Mouse (Mus musculus) neural tube, embryonic 15.5 days (tissue): ENCODE results near the gene Eno3. TPM values are rescaled to one million over a fixed set of nuclear protein-coding genes. Genes with fewer than 3 reads are reported as not detected.

Source experiments
- ATAC-seq: fragments of 200-750 bp; cut with Nextera tagmentation; 2 replicates; pipeline ENCODE4 v1.8.0; 2017; ENCODE audit warnings: mild to moderate bottlenecking, moderate TSS enrichment, moderate library complexity; ENCODE audit not compliant: low FRiP score
- H3K27ac ChIP-seq: fragments of 300-500 bp; sonication (generic); replicated peaks from 2 replicates; pipeline ENCODE4 v1.5.1; 2015; ENCODE audit warnings: mild to moderate bottlenecking, inconsistent platforms
- H3K27me3 ChIP-seq: fragments of 300-500 bp; sonication (generic); replicated peaks from 2 replicates; pipeline ENCODE4 v1.6.1; 2015; ENCODE audit warnings: inconsistent platforms
- H3K36me3 ChIP-seq: fragments of 300-500 bp; sonication (generic); 2 replicates; pipeline ENCODE4 v1.6.1; 2015; ENCODE audit warnings: inconsistent platforms
- H3K4me1 ChIP-seq: fragments of 300-500 bp; sonication (generic); 2 replicates; pipeline ENCODE4 v1.6.1; 2015; ENCODE audit warnings: inconsistent platforms
- H3K4me2 ChIP-seq: fragments of 300-500 bp; sonication (generic); 2 replicates; pipeline ENCODE4 v1.6.1; 2015; ENCODE audit warnings: inconsistent platforms, mild to moderate bottlenecking, moderate library complexity
- H3K4me3 ChIP-seq: fragments of 300-500 bp; sonication (generic); replicated peaks from 2 replicates; pipeline ENCODE4 v1.5.1; 2015; ENCODE audit warnings: mild to moderate bottlenecking, inconsistent platforms
- H3K9ac ChIP-seq: fragments of 300-500 bp; sonication (generic); replicated peaks from 2 replicates; pipeline ENCODE4 v1.6.1; 2015; ENCODE audit warnings: mild to moderate bottlenecking, inconsistent platforms
- H3K9me3 ChIP-seq: fragments of 300-500 bp; sonication (generic); replicated peaks from 2 replicates; pipeline ENCODE4 v1.6.1; 2016; ENCODE audit warnings: inconsistent platforms
- WGBS: fragments of 180-500 bp; shearing (Covaris S2); methylation state at CpG from one replicate; pipeline ENCODE4 v1.1.7; 2015; ENCODE audit warnings: mixed read lengths; 5-methylcytosine and 5-hydroxymethylcytosine counted together
- polyA plus RNA-seq: library from polyadenylated mRNA; unstranded; fragments of >200 nt; fragmentation: Nextera tagmentation; extraction: Ambion mirVana; gene quantifications from 2 replicates; pipeline ENCODE4 v1.2.1, GENCODE M21; 2015

Gene Eno3
- polyA plus RNA-seq, 1 experiment from 2014 or later = 17.5 TPM

DNA sequence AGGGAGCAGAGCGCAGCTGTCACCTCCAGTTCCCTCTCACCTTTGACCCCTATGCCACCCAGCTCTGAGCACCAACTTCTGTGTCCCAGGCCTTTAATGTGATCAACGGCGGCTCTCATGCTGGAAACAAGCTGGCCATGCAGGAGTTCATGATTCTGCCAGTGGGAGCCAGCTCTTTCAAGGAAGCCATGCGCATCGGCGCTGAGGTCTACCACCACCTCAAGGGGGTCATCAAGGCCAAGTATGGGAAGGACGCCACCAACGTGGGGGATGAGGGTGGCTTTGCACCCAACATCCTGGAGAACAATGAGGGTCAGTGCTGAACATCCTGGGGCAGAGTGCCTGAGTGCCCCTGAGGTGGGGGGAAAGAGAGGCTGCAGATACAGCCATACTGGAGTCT, 3.6 kb downstream of the Eno3 start:
- Histone ChIP-seq H3K4me2 (no peak overlapping the region), H3K27me3 (no peaks in the 10 kb centered on the region), H3K27ac (no peak overlapping the region), H3K36me3 (peaks cover 33% of the 10 kb centered on the region), H3K9ac (no peak overlapping the region), H3K4me1 (peaks cover 16% of the 10 kb centered on the region), H3K9me3 (no peaks in the 10 kb centered on the region), H3K4me3 (no peak overlapping the region)
- 90% methylated on average over 8 of the region's 8 CpGs for WGBS
- no peak for ATAC-seq

DNA sequence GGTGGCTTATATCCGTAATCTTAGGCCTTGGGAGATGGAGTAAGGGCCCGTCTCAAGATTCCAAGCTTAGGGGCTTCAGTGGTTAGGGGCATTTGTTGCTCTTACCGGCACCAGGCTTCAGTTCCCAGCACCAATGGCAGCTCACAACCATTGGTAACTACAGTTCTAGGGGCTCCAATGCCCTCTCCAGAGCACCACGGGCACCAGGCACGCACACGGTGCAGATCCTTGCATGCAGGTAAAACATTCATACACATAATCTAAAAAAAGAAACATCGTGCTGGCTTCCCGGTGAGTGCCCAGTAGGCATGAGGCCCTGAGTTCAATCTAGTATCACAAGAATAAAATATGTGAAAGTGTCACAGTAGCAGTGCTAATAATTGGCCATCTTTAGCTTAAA, 6.1 kb downstream of the Eno3 start:
- Histone ChIP-seq H3K4me2 (no peak overlapping the region), H3K9me3 (no peaks in the 10 kb centered on the region), H3K4me3 (no peak overlapping the region), H3K36me3 (peaks cover 38% of the 10 kb centered on the region), H3K27me3 (no peaks in the 10 kb centered on the region), H3K9ac (no peak overlapping the region), H3K4me1 (peaks cover 20% of the 10 kb centered on the region), H3K27ac (no peak overlapping the region)
- ATAC-seq = no peak
- 95% methylated on average over 8 of the region's 8 CpGs for WGBS

DNA sequence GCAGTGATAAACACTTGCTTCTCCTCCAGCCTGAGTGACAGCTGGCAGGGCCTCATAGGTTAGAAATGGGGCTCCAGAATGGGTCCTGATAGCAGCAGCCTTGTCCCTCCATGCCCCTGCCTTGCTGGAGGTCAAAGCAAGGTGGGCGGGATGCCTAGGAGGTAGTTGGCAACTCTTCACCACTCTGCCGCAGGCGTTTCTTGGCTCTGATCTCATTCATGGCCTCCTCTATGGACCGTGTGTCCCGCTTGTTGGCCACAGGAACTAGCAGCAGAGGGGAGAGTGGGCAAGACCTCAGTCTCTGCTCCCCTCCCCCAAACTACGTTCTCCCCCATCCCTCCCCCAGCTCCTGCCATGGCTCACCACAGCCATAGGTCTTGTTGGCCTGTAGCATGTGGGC, 7.0 kb downstream of the Eno3 start:
- H3K9ac ChIP-seq = no peak overlapping the region
- no peaks in the 10 kb centered on the region for H3K27me3 ChIP-seq
- H3K36me3 ChIP-seq = peaks cover 38% of the 10 kb centered on the region
- H3K9me3 ChIP-seq = no peaks in the 10 kb centered on the region
- H3K27ac ChIP-seq = no peak overlapping the region
- no peak overlapping the region for H3K4me3 ChIP-seq
- ATAC-seq = no peak
- peaks cover 22% of the 10 kb centered on the region for H3K4me1 ChIP-seq
- 90% methylated on average over 6 of the region's 6 CpGs for WGBS
- H3K4me2 ChIP-seq = no peak overlapping the region

DNA sequence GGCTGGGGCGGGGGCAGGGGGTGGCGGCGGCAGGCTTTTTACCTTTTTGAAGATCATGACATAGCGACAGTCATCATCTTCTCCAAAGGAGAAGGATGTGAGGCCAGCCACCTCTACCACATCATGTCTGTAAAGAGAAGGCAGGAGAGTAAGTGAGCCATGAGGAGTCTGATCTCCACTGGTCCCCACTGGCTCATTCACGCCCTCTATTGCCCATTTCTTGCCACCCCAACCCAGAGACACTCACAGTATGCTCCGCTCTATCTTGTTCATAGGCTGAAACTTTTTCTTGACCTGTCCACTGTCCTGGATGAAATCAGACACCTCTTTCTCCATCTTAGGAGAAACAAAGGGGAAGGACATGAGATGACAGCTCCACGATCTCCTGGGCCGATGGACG, 7.7 kb downstream of the Eno3 start:
- H3K36me3 ChIP-seq = peaks cover 38% of the 10 kb centered on the region
- H3K4me3 ChIP-seq = no peak overlapping the region
- H3K27ac ChIP-seq = no peak overlapping the region
- H3K27me3 ChIP-seq = no peaks in the 10 kb centered on the region
- ATAC-seq = no peak
- H3K4me1 ChIP-seq = peaks cover 22% of the 10 kb centered on the region
- WGBS = 92% methylated on average over 9 of the region's 9 CpGs
- H3K9me3 ChIP-seq = no peaks in the 10 kb centered on the region
- H3K9ac ChIP-seq = no peak overlapping the region
- H3K4me2 ChIP-seq = no peak overlapping the region

DNA sequence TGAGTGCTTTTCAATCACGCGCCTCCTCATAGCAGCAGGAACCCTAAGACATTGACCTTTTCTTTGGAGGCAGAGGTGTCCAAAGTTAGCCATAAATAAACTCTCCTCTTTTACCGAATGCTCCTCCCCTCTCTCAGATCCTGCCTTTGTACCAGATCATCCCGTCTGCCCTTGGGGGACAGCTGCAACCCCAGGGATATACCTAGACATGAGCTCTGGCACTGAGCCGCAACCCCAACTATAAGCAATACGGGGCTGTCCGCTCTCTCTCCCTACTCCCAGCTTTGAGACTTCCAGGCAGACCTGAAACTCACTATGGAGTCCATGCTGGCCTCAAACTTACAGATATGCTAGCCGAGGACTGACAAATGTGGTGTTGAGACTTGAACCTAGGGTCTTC, 9.7 kb downstream of the Eno3 start:
- Histone ChIP-seq H3K27ac (no peak overlapping the region), H3K4me2 (no peak overlapping the region), H3K9me3 (no peaks in the 10 kb centered on the region), H3K27me3 (no peaks in the 10 kb centered on the region), H3K36me3 (peaks cover 41% of the 10 kb centered on the region), H3K4me1 (peaks cover 40% of the 10 kb centered on the region), H3K9ac (no peak overlapping the region), H3K4me3 (no peak overlapping the region)
- WGBS = 93% methylated on average over 8 of the region's 8 CpGs
- no peak for ATAC-seq

DNA sequence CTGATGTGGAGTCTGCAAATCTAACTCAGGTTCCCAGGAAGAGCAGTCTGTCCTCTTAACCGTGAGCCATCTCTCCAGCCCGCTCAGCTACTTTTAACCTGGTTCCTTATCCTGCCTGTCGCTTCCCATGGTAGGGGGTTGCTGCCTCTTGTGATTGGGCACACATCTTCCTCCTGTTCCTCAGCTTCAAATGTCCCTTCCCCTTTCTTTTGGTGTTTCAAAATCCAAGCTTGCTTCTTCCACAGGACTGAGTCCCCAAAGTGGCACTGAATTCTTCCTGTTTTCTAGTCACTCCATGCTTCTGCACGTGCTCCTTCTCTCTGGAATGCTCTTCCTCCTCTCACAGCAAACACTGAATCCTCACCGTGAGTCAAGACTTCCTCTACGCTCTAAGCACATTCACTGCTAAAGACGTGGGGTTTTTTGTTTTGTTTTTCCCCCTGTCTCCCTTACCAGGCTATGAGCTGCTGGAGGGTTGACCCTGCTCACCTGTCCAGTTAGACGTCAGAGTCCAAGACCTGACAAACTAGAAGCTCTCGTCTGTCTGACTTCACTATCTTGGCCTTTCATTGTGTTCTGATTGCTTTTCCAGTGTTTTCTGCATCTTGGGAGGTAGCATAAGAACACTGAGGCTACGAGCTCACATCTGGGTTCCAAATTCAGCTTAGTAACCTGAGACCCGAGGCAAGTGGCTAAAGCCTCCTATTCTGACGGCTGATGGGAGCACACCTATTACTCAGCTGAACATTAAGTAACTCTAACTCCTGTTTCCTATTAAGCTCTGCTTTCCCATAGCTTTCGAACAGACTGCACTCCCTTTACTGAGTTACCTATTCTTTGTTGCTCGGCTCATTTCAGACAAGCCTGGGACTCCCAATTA, 10.5 kb downstream of the Eno3 start:
- no peaks in the 10 kb centered on the region for H3K27me3 ChIP-seq
- H3K9ac ChIP-seq = peak overlapping the region; percentile 70; the same call in 1 of the 2 replicates
- peak overlapping the region; percentile 99 for H3K27ac ChIP-seq
- H3K4me3 ChIP-seq = peak overlapping the region; percentile 67
- 83% methylated on average over 14 of the region's 14 CpGs for WGBS
- peaks cover 43% of the 10 kb centered on the region for H3K36me3 ChIP-seq
- peaks cover 43% of the 10 kb centered on the region for H3K4me1 ChIP-seq
- H3K9me3 ChIP-seq = no peaks in the 10 kb centered on the region
- peak overlapping the region; percentile 81 for H3K4me2 ChIP-seq
- no peak for ATAC-seq

DNA sequence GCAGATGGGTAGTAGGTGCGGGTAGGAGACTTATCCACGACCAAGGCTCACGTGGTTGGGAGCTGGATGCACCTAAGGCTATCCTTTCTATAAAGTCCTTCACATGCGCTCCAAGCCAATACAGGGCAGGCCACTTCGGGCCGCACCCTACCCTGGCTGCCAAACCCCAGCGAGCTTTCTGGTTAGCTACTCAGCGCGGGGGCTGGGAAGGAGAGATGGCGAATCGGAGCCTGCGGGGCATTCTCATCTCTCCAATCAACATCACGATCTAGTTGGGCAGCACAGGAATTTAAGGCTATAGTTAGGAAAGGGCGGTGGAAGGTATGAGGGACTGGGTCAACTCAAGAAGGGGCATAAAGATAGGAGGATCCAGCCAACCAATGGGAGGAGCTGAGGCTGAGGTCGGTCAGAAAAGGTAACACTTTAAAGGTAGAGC, 11.4 kb downstream of the Eno3 start:
- Histone ChIP-seq H3K4me3 (peak overlapping the region; percentile 67), H3K4me1 (peaks cover 43% of the 10 kb centered on the region), H3K36me3 (peaks cover 35% of the 10 kb centered on the region), H3K4me2 (peak overlapping the region; percentile 81), H3K27me3 (no peaks in the 10 kb centered on the region), H3K27ac (peak overlapping the region; percentile 99), H3K9ac (peak overlapping the region; percentile 70), H3K9me3 (no peaks in the 10 kb centered on the region)
- under 1% methylated on average over 15 of the region's 15 CpGs for WGBS
- ATAC-seq = no peak; the same call in 1 of the 2 replicates

DNA sequence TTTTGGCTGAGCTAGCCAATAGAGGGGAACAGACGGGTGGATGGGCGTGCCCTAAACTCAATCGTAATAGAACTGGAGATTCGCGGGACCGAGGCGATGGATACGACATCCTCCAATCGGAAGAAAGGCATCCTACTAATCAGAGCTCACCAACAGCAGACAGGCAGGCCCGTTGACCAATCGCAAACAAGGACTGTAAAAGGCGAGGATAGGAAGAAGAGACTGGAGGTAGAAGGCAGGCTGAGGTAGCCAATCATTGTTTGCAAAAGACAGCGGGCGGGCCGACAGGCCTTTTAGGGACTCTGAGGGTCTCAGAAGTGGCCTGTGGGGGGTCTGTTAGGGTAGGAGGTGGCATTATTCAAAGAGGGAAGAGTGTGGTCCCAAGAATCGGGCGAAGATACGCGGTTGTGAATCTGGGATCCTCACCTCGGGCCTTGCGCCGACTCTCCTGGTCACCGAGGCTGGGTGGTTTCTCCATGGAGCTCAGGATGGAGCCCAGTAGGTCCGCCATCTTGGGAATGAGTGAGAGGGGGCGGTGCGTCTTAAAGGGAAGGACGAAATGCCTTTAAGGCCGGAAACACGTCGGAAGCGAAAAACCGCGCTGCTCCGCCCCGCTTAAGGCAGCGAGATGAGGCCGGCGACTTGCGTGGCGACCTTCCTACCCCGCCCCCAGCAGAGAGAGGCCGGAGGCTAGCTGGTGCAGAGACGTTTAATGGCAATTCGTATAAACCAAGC, 11.9 kb downstream of the Eno3 start, which contains the start of gene Spag7:
Gene Spag7 (minus strand): TSS at position 646 of the 735 bp plus-strand sequence.
- ATAC-seq = peak; percentile 96
- no peaks in the 10 kb centered on the region for H3K9me3 ChIP-seq
- peak within 1 kb of the TSS; percentile 67 for H3K4me3 ChIP-seq
- H3K4me2 ChIP-seq = peak within 1 kb of the TSS; percentile 81
- WGBS = under 1% methylated on average over 44 of the region's 44 CpGs
- H3K27ac ChIP-seq = peak within 1 kb of the TSS; percentile 99
- H3K27me3 ChIP-seq = no peaks in the 10 kb centered on the region
- peak within 1 kb of the TSS; percentile 70 for H3K9ac ChIP-seq
- peaks cover 35% of the 10 kb centered on the region for H3K36me3 ChIP-seq
- H3K4me1 ChIP-seq = peaks cover 43% of the 10 kb centered on the region

DNA sequence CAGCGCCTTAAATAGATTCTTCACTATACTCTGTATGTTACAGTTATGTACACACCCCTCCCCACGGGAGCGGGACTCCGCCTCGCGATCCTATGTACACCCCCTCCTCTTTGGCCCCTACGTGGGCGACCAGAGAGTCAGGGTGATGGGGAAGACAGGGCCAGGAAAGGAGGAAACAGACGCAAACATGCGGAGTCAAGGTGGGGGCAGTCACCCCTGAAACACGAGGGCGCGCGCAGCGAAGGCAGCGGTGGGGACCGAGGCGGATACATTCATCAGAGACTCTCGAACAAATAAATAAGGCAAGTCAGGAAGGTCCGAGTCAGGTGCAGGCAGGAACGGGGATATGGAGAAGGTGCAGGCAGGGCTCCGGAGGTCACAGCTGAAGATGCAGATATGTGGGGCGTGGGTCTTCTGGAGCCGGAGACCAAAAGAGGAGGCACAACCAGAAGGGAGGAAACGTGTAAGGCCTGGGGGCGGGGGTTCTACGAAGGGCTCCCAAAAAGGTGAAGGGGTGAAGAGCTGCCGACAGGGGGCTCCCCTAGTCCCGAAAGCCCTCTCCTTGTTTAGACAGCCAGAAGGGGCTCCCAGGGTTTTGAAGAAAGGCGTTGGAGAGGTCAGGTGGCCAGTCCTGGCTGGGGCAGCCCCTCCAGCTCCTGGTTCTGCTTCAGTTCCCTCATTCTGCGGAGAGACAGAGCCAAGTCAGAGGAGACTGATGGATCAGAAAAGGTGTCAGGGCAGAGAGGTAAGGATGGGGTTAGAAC, 12.8 kb downstream of the Eno3 start:
- peak; percentile 43 for ATAC-seq
- WGBS = under 1% methylated on average over 31 of the region's 31 CpGs
- Histone ChIP-seq H3K9me3 (no peaks in the 10 kb centered on the region), H3K4me3 (peak overlapping the region; percentile 67), H3K27me3 (no peaks in the 10 kb centered on the region), H3K4me1 (peaks cover 43% of the 10 kb centered on the region), H3K27ac (peak overlapping the region; percentile 99), H3K4me2 (peak overlapping the region; percentile 81), H3K36me3 (peaks cover 33% of the 10 kb centered on the region), H3K9ac (peak overlapping the region; percentile 70)

DNA sequence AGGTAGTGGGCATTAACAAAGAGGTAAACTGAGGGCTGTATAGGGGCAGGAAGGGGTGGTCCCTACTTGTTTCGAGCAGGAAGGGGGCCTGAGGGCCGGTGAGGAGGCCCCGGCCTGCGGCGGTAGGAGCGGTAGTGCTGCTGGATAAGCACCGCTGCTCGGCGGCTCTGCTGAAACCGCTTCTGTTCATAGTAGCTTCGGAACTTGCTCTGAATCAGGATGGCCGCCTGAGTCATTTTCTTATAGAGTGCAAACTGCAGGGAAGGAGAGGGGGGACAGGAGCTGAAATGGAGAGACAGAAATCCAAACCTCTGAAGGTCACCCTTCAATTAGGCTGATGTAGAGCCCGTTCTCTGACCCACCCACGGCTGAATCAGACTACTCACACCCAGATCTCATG, 13.5 kb downstream of the Eno3 start:
- Histone ChIP-seq H3K4me3 (peak overlapping the region; percentile 67), H3K4me2 (peak overlapping the region; percentile 81), H3K27ac (peak overlapping the region; percentile 99), H3K36me3 (peaks cover 33% of the 10 kb centered on the region), H3K4me1 (peaks cover 43% of the 10 kb centered on the region), H3K27me3 (no peaks in the 10 kb centered on the region), H3K9ac (peak overlapping the region; percentile 70), H3K9me3 (no peaks in the 10 kb centered on the region)
- 36% methylated on average over 14 of the region's 14 CpGs for WGBS
- ATAC-seq = no peak

DNA sequence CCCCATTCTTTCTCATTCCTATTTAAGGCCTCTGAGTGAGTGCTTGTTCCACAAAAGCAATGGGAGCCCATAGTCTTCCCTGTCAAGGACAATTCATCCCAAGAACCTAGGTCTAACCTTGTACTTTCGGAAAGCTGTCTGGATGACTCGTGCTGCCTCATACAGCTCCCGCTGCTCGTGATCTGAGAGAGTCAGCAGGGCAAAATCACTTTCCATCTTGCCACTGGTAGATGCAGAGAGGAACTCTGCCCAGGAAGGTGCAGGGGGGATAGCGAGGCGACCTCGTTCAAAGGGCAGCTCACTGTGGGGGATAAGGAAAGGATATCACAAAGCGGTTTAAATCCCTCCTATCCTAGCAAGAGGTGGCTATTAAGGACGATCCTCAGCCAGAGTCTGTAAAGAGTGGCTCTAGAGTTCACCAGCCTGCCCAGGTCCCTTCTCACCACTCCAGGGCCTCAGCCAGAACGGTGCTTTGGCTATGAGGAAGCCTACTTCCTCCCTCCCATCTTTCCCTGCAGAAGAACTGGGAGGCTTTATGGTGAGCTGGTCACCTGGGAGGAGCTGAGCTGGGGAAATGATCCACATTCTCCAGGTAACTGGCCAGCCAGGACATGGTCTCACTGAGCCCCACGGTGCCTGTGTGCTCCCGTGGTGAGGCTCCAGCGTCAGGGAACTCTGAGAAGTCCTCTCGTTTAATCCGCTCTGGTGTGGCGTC, 14.5 kb downstream of the Eno3 start:
- Histone ChIP-seq H3K27me3 (no peaks in the 10 kb centered on the region), H3K4me3 (no peak overlapping the region), H3K9me3 (no peaks in the 10 kb centered on the region), H3K4me1 (peaks cover 39% of the 10 kb centered on the region), H3K27ac (no peak overlapping the region), H3K9ac (peak overlapping the region; percentile 70; the same call in 1 of the 2 replicates), H3K36me3 (peaks cover 39% of the 10 kb centered on the region), H3K4me2 (peak overlapping the region; percentile 81; the same call in 1 of the 2 replicates)
- WGBS = 83% methylated on average over 16 of the region's 16 CpGs
- no peak for ATAC-seq
